Mouse (Mus musculus) large intestine, adult 2 months (tissue): ENCODE results near the gene Kcnq1. TPM values are rescaled to one million over a fixed set of nuclear protein-coding genes. Genes with fewer than 3 reads are reported as not detected.

Source experiments
- DNase-seq: peaks from one replicate; pipeline ENCODE4 v3.0.0-alpha.2; 2012; ENCODE audit warnings: low read depth, low spot score
- WGBS: fragments of 180-500 bp; shearing (Covaris S2); methylation state at CpG from one replicate; pipeline ENCODE4 v1.1.7; 2018; 5-methylcytosine and 5-hydroxymethylcytosine counted together
- polyA plus RNA-seq: library from polyadenylated mRNA; depleted of rRNA; stranded (reverse); fragments of >200 nt; gene quantifications from 2 replicates; pipeline ENCODE4 v1.2.3, GENCODE M21; 2012

Gene Kcnq1
- polyA plus RNA-seq, 1 experiment, result 52.6 TPM

DNA sequence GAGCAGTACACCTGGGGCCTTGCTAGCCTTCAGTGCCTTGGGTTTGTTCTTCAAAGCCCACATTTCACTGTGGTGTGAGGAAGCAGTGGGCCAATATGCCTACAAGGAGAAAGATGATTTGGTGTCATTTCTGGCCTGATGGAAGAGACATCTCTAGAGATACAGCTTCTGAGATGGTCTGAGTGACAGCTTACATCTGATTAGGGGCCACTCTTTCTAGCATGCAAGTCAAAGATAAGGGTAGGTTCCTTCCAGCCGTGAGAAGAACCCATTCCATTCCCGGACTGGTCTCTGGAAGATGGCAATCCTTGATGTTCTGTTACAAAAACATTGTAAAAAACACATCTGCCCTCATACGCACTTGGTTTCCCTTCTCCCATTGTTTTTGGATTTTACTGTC is 63.2 kb downstream of the Kcnq1 start:
- WGBS, result 62% methylated on average over 3 of the region's 3 CpGs
- DNase-seq, result no peak

GRCm38 (mm10) chr7:143172914-143173547 is 66.9 kb downstream of the Kcnq1 start:
- WGBS, result 82% methylated on average over 5 of the region's 5 CpGs
- DNase-seq, result no peak

DNA sequence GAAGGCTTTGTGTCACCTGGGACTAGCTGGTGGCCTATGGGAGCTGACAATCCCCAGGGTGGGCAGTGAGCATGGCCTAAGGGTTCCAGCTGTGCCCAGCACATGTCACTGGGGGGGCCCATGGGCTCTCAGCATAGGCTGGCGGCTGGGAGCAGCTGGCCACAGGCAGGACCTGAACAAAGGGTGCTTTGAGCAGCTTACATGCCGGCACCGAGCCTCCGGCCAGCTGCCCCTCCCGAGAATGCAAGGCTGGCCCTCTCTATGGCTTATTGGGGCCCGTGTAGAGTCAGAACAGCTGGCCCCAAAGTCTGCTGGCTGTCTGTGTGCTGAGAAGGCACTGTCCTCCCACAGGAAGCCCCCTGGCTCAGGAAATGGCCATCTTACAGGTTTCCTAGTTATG is 68.5 kb downstream of the Kcnq1 start:
- WGBS, result 40% methylated on average over 6 of the region's 6 CpGs
- no peak for DNase-seq

- 64% methylated on average over 2 of the region's 2 CpGs for WGBS
- no peak for DNase-seq
Observed at GRCm38 (mm10) chr7:143178831-143179230, 72.7 kb downstream of the Kcnq1 start.

DNA sequence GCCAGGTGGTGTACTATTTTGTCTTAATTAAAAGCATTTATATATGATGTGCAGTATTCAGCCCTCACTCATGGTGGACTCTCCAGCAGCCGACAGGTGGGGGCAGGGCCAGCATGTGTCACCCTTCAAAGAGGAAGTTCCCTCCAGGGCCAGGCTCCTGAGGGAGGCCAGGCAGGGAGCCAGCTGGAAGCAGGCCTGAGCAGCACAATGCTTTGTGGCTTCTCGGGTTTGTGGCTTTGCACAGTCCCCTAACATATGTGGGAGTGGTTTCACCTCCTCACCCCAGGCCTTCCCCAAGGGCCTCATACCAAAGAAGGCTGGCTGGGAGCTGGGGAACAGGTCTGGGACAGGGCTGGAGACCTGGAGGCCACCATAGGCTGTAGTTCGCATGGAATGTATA is 74.6 kb downstream of the Kcnq1 start:
- WGBS, result 14% methylated on average over 3 of the region's 3 CpGs
- DNase-seq, result peak; percentile 32

DNA sequence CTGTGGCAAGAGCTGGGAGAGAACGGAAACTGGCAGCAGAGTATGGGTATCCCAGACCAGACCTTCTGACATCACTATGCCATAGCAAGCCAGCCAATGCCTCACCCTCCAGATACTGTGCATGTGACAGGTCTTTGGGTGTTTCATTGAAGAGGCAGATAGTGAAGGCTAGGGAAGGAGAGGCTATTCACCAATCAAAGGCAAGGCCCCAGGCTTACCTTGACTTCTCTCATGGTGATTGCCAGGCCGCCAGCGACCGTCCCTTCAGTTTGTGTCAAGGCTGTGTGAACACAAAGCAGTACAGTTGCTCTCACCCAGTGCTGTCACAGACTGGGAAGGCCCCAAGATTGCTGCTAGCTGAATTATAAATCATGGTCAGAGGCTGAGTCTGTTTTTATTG is 75.1 kb downstream of the Kcnq1 start:
- DNase-seq, result no peak
- 83% methylated on average over 4 of the region's 4 CpGs for WGBS

GRCm38 (mm10) chr7:143185506-143185905 is 79.3 kb downstream of the Kcnq1 start:
- DNase-seq, result no peak
- 57% methylated on average over 6 of the region's 6 CpGs for WGBS

DNA sequence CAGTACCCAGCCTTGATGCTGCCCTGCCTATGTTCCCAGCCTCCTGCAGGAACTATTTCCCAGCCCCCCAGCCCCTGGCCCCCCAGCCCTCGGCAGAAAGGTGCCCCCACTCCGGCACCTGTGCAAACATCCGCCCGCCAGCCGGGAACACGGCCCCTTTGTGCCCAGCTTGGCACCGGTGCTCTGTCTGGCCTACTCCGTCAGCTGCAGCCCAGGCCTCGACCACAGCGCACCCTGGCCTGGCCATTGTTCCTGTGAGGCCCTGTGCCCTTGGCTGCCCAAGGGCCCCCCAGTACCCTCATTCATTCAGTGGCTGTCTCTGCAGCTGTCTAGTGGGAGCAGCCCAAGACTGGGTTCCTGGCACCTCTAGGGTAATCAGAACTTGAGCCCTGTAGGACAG is 80.2 kb downstream of the Kcnq1 start:
- WGBS, result 60% methylated on average over 10 of the region's 10 CpGs
- DNase-seq, result no peak

- 90% methylated on average over 3 of the region's 3 CpGs for WGBS
- no peak for DNase-seq
Observed at GRCm38 (mm10) chr7:143187181-143187580, 81.0 kb downstream of the Kcnq1 start.

DNA sequence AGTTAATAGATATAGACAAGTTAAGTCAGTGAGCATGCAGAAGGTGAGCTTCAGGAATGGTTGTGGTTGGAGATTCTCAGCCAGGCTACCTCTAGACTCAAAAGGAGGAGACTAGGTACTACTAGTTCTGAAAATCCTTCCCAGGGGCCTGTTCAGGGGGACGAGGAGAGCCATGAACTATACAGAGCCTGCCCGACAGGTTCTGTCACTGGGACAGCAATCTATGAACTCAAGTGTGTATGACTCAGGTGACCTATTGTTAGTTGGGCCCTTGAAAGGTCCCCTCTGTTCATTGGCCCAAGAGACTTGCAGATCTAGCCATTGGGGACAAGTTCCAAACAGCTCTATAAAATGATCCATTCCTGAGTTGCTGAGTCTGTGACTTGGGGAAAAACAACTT is 82.4 kb downstream of the Kcnq1 start:
- WGBS, result 48% methylated on average over 2 of the region's 2 CpGs
- DNase-seq, result no peak

GRCm38 (mm10) chr7:143189965-143190722 is 84.0 kb downstream of the Kcnq1 start:
- DNase-seq, result no peak
- WGBS, result 88% methylated on average over 3 of the region's 3 CpGs

- WGBS, result 87% methylated on average over 5 of the region's 5 CpGs
- DNase-seq, result no peak
Observed at GRCm38 (mm10) chr7:143190911-143191310, 84.7 kb downstream of the Kcnq1 start.

DNA sequence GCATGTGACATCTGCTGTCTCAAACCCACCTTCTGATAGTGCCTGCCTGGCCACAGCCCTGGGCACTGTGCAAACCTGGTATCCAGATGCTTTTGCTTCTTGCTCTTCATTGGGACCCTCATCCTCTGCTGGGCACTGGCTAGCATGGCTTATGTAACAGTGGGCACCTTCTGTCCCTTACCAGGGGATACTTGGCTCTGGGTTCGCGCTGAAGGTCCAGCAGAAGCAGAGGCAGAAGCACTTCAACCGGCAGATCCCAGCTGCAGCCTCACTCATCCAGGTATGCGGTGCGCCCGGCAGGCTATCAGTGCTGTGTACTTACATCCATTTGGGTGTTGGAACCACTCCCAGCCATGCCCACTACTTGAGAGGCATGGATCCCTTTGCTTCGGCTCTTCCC is 86.2 kb downstream of the Kcnq1 start:
- no peak for DNase-seq
- WGBS, result 87% methylated on average over 7 of the region's 7 CpGs

- 91% methylated on average over 7 of the region's 7 CpGs for WGBS
- DNase-seq, result no peak
Observed at GRCm38 (mm10) chr7:143194064-143194463, 87.9 kb downstream of the Kcnq1 start.

GRCm38 (mm10) chr7:143197951-143198440 is 91.8 kb downstream of the Kcnq1 start:
- no peak for DNase-seq

DNA sequence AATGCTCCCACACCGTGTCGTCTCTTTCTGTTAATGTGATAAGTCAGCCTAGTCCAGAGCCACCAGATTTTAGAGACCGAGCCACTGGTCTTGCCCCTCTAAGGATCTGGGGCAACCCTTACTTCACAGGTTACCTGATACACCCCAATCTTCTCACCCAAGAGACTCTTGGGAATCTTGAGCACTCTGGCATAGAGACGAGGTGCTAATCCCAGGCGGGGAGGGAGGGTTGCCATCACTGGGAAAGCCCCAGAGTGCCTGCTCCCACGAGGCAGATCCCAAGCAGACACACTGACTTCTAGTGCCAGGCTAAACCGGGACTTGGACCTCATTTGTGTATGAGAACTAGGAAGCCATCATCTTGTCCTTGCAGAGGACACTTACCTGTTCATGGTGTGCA is 92.3 kb downstream of the Kcnq1 start:
- 64% methylated on average over 7 of the region's 7 CpGs for WGBS
- no peak for DNase-seq

More at GRCm38 (mm10) chr7:143197951-143198440, 91.8 kb downstream of the Kcnq1 start:
- 77% methylated on average over 15 of the region's 15 CpGs for WGBS

DNA sequence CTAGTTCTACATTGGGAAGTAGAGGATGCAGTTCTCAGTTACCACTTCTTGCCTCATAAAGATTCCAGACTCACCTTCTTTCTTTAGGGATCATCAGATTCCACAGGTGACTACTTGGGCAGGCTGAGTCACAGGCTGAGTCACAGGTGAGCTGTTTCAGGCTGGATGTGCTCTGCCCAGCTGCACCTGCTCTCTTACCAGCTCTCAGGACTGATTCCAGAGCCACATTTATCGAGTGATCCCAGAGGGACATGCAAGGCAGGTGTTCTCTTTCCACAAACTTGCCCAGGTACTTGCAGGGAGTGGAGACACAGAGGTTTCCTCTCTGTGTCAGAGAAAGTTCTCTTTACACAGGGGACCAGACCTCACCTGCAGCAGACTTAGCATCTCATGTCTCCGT is 95.1 kb downstream of the Kcnq1 start:
- WGBS, result 66% methylated on average over 2 of the region's 2 CpGs
- peak; percentile 25 for DNase-seq

DNA sequence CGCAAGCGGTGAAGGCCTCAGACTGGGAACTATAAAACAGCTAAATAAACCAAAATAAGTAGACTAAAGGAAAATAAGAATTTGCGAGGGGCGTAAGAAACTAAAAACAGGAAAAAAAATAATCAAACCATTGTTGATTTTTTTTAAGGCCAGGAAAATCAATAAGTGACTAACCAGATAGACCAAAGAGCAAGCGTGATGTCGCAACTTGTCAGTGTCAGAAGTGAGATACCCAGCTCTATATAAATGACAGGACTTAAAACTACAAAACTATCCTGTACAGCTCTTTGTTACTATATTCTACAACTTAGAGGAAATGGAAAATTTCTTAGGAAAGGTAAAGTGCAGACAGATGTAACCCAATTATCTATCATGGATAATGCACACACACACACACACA is 97.7 kb downstream of the Kcnq1 start:
- WGBS, result 81% methylated on average over 6 of the region's 6 CpGs
- DNase-seq, result no peak

- peak; percentile 66 for DNase-seq
Observed at GRCm38 (mm10) chr7:143207044-143207443, 100.9 kb downstream of the Kcnq1 start.

GRCm38 (mm10) chr7:143210796-143211195 is 104.6 kb downstream of the Kcnq1 start:
- WGBS, result 61% methylated on average over 4 of the region's 4 CpGs
- no peak for DNase-seq

More at GRCm38 (mm10) chr7:143207044-143207443, 100.9 kb downstream of the Kcnq1 start:
- 23% methylated on average over 4 of the region's 4 CpGs for WGBS

DNA sequence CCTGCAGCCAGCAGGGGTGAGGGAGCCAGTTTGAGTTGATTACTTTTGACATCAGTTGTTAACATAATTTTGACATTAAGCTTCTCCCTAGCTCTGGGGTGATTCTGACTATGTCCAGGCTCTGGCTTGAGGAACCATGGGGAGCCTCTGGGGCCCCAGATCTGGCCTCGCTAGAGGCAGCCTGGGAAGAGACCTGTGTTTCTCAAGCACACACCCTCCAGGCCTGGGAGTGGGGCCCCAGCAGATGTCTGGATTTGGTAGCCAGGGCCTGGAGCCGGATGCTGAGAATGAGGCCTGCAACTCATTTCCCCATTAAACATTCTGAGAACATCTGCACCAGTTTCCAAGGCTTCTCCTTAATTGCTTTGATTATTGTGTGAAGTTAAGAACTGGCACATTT is 145.0 kb downstream of the Kcnq1 start:
- WGBS, result 88% methylated on average over 2 of the region's 2 CpGs
- no peak for DNase-seq
